Comparison of ENCODE assay signal across 9 mouse cellular contexts in the genomic region with DNA sequence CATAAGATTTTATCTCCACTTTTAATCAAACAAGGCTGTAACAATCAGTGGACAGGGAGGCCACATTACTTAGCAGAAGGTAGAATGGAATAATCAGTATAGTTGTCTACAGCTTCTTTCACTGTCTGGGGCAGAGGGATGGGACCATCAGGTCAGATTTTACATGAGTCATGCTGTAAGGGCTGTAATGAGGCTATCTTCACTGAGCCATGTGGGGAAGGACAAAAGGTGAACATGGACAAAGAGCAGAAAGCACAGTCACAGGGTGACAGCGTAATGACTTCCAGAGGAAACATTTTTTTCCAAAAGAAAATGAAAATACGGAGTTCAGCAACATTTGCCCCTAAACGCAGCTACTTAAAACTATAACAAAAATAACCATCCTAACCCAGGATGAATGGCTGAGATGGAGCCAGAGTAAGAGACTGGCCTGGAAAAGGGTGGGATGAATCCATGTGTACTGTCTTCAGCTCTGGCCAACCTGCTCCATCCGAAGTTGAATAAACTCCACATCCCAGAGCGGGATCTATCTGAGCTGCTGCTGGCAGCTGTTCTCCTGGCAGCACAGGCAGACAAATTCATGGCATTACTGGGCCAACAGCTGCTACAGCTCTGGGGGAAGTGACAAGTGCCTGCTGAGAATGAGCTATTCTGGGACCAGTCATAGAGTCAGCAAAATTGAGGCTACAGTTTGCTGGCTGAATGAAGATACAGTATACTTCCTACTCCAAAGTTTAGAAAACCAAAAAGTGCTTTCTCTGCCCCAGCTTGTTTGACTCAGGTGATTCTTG.
DNase-seq lines count a peak whose midpoint lies in the region; ATAC-seq and TF ChIP-seq lines count a peak whose summit lies in the region.
"Had no signal": no experiment of that assay in that cellular context is flagged by ENCODE, and none has a peak within 500 bp of the region (broad histone marks: within the 10 kb centered on the region; RNA-seq: fewer than 3 reads in every experiment).

No protein-coding gene starts in this region.

- WGBS in lung, adult 2 months: 58% methylated on average over 5 of the region's 5 CpGs
- WGBS in heart, embryonic 10.5 days: 44% methylated on average over 5 of the region's 5 CpGs
- WGBS in kidney, embryonic 16.5 days: 50% methylated on average over 5 of the region's 5 CpGs
- WGBS in lung, embryonic 14.5 days: 66% methylated on average over 5 of the region's 5 CpGs

- TF ChIP-seq POLR2A in lung, adult 2 months (IDR thresholded peaks at IDR 0.05; ENCODE audit: borderline replicate concordance, extremely low read depth, low read depth, low read length): no peak

- peak overlapping the region; percentile 73; the same call in 1 of the 2 replicates for H3K27ac ChIP-seq in heart, embryonic 10.5 days
- H3K27ac ChIP-seq in kidney, embryonic 16.5 days (ENCODE audit: low read length): 0 out of 2 replicates have a peak overlapping the region, but pooled peaks have one; percentile 35
- no peak overlapping the region for H3K27ac ChIP-seq in lung, embryonic 14.5 days (ENCODE audit: low read depth)
- H3K27ac ChIP-seq: liver, embryonic 15.5 days had no signal

- no peak for TF ChIP-seq CTCF in lung, adult 2 months (IDR thresholded peaks at IDR 0.05; ENCODE audit: insufficient read depth, low read length)
- TF ChIP-seq CTCF in lung, embryonic 14.5 days (IDR thresholded peaks at IDR 0.05; ENCODE audit: low read depth): no peak

- H3K36me3 ChIP-seq in heart, embryonic 10.5 days: peaks cover 5% of the 10 kb centered on the region; the same call in 1 of the 2 replicates
- 0 out of 2 replicates have a peak, but pooled peaks cover 3% of the 10 kb centered on the region for H3K36me3 ChIP-seq in kidney, embryonic 16.5 days (ENCODE audit: insufficient read depth, low read length)
- H3K36me3 ChIP-seq in lung, embryonic 14.5 days (ENCODE audit: insufficient read depth): no peaks in the 10 kb centered on the region
- H3K36me3 ChIP-seq: liver, embryonic 15.5 days had no signal

- H3K4me3 ChIP-seq in lung, adult 2 months (replicated peaks; ENCODE audit: extremely low read depth, low read depth, low read length): no peak overlapping the region
- H3K4me3 ChIP-seq in heart, embryonic 10.5 days: peak overlapping the region; percentile 29; the same call in 1 of the 2 replicates
- no peak overlapping the region for H3K4me3 ChIP-seq in kidney, embryonic 16.5 days (ENCODE audit: low read length)
- H3K4me3 ChIP-seq in lung, embryonic 14.5 days (ENCODE audit: low read depth, low read length): no peak overlapping the region
- H3K4me3 ChIP-seq: liver, embryonic 15.5 days had no signal

- H3K4me1 ChIP-seq in lung, adult 2 months (ENCODE audit: control insufficient read depth, insufficient read depth, low read length): peaks cover 9% of the 10 kb centered on the region
- peaks cover 46% of the 10 kb centered on the region for H3K4me1 ChIP-seq in heart, embryonic 10.5 days
- peaks cover 25% of the 10 kb centered on the region for H3K4me1 ChIP-seq in kidney, embryonic 16.5 days (ENCODE audit: insufficient read depth, low read length)
- H3K4me1 ChIP-seq in lung, embryonic 14.5 days (ENCODE audit: insufficient read depth): peaks cover 14% of the 10 kb centered on the region; the same call in 1 of the 2 replicates

- ATAC-seq in kidney, embryonic 16.5 days (ENCODE audit: low FRiP score, low TSS enrichment): peak; percentile 80
- peak; percentile 89; the same call in 1 of the 2 replicates for ATAC-seq in lung, embryonic 14.5 days (ENCODE audit: insufficient read depth)
- ATAC-seq in erythroid progenitor cell, adult 5-6 weeks (replicated peaks; ENCODE audit: low FRiP score, poor library complexity, severe bottlenecking): no peak

- H3K9me3 ChIP-seq in heart, embryonic 10.5 days: no peaks in the 10 kb centered on the region
- H3K9me3 ChIP-seq in kidney, embryonic 16.5 days (ENCODE audit: low read length): no peaks in the 10 kb centered on the region
- no peaks in the 10 kb centered on the region for H3K9me3 ChIP-seq in lung, embryonic 14.5 days (ENCODE audit: low read depth, low read length)
- H3K9me3 ChIP-seq: liver, embryonic 15.5 days had no signal

- H3K27me3 ChIP-seq in heart, embryonic 10.5 days (ENCODE audit: insufficient read depth, poor library complexity, severe bottlenecking): no peaks in the 10 kb centered on the region
- no peaks in the 10 kb centered on the region for H3K27me3 ChIP-seq in kidney, embryonic 16.5 days (ENCODE audit: insufficient read depth, low read length)
- H3K27me3 ChIP-seq in lung, embryonic 14.5 days (ENCODE audit: insufficient read depth, low read length): no peaks in the 10 kb centered on the region
- H3K27me3 ChIP-seq: liver, embryonic 15.5 days had no signal

- DNase-seq in lung, adult 18-20 months: peak; percentile 43 to 63
- DNase-seq in lung, adult 2 months: no peak
- peak; percentile 26 to 31 for DNase-seq in cerebellum, postnatal 14 days
- peak; percentile 86 for DNase-seq in heart, embryonic 10.5 days (ENCODE audit: low spot score)
- peak; percentile 79 for DNase-seq in lung, embryonic 14.5 days
- peak; percentile 64 to 79 for DNase-seq in right cerebral cortex, postnatal 36 days (ENCODE audit: low spot score in 2 of 2)

- H3K4me2 ChIP-seq in kidney, embryonic 16.5 days (replicated peaks; ENCODE audit: low read depth, low read length): no peak overlapping the region
- H3K4me2 ChIP-seq in lung, embryonic 14.5 days: no peak overlapping the region
- H3K4me2 ChIP-seq: liver, embryonic 15.5 days had no signal

- no peak overlapping the region for H3K9ac ChIP-seq in kidney, embryonic 16.5 days (replicated peaks; ENCODE audit: low read length)
- no peak overlapping the region for H3K9ac ChIP-seq in lung, embryonic 14.5 days
- H3K9ac ChIP-seq: liver, embryonic 15.5 days had no signal
